Mouse (Mus musculus) cortical plate, adult 2 months (tissue): ENCODE measurements around the gene Nagpa.

Source experiments
- CTCF ChIP-seq: fragments of 200-500 bp; IDR thresholded peaks from 2 replicates; pipeline ENCODE4 v1.5.1; 2011; ENCODE audit warnings: mild to moderate bottlenecking, control low read depth, low read length; ENCODE audit not compliant: insufficient read depth; ENCODE audit errors: extremely low read depth
- POLR2A ChIP-seq: fragments of 200-500 bp; IDR thresholded peaks from 2 replicates; pipeline ENCODE4 v1.6.1; 2011; ENCODE audit warnings: mild to moderate bottlenecking, low read length, control low read depth; ENCODE audit not compliant: insufficient read depth; ENCODE audit errors: extremely low read depth

GRCm38 (mm10) chr16:5157113-5157512 lies 46.7 kb downstream of the Nagpa start:
- TF ChIP-seq POLR2A: no peak
- TF ChIP-seq CTCF: no peak
